Comparison of ENCODE assay signal across 16 mouse cellular contexts in the genomic region with DNA sequence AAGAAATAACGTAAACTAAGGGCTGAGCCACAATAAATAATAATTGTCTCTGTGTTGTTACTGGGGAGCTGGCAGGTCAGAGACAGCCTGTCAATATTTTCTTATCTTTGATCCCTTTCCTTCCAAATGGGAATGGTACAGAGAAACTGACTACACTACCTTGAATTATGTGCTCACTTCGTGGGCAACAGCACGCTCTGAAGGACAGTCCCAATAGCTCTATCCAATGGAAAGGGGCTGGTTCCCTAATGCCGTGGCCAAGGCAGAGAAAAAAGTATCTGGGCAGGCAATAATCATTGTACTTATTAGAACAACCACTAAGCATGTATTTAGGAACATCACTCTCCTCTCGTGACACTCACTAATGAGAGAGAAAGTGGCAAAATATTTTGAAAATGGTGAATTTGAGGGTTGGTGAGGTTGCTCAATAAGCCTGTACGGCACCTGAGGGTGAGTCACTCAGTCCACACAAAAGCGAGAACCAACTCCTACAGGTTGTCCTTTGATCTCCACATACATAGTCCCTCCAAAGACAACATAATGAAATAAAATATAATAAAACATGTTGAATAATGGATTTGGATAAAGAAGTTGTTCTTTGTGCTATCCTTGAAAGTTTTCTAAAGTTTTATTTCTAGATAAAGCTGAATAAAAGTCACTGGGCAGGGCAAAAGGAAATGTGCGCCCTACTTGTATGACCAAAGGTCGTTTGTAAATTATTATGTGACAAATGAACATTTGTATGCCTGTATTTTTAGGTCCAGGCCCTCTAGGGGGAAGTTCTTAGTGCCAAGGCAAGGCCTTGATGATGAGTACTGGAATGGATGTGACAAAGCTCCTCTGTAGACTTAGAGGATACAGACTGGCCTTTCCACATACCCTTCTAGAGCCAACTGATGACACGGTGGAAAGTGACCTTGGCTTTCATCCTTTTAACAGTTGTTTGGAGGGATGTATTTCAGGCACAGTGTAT.
"Had no signal": no experiment of that assay in that cellular context is flagged by ENCODE, and none has a peak within 500 bp of the region (broad histone marks: within the 10 kb centered on the region; RNA-seq: fewer than 3 reads in every experiment).

No protein-coding gene starts in this region.

- ATAC-seq: lung, postnatal 0 days; midbrain, embryonic 13.5 days had no signal

- DNase-seq: kidney, adult 9 months; kidney, postnatal 36 days; layer of hippocampus, adult 9-11 months; liver; lung, adult 2 months; lung, postnatal 36 days; right cerebral cortex, adult 18-20 months; spleen, adult 18-20 months; thymus, postnatal 4 days had no signal

- H3K4me1 ChIP-seq: limb, embryonic 12.5 days; midbrain, embryonic 13.5 days; neural tube, embryonic 15.5 days had no signal

- H3K36me3 ChIP-seq: limb, embryonic 12.5 days; midbrain, embryonic 13.5 days; neural tube, embryonic 15.5 days had no signal

- H3K27ac ChIP-seq: kidney, postnatal 0 days; limb, embryonic 12.5 days; liver, embryonic 14.5 days; midbrain, embryonic 13.5 days; neural tube, embryonic 15.5 days had no signal

- H3K4me2 ChIP-seq: limb, embryonic 12.5 days; midbrain, embryonic 13.5 days; neural tube, embryonic 15.5 days had no signal

- H3K4me3 ChIP-seq: limb, embryonic 12.5 days; midbrain, embryonic 13.5 days; myocyte; neural tube, embryonic 15.5 days had no signal

- H3K9me3 ChIP-seq: limb, embryonic 12.5 days; midbrain, embryonic 13.5 days; neural tube, embryonic 15.5 days had no signal

- H3K27me3 ChIP-seq: limb, embryonic 12.5 days; midbrain, embryonic 13.5 days; neural tube, embryonic 15.5 days had no signal

- H3K9ac ChIP-seq: limb, embryonic 12.5 days; liver, embryonic 14.5 days; midbrain, embryonic 13.5 days; neural tube, embryonic 15.5 days had no signal
